Mouse (Mus musculus): ENCODE data around the gene Cyfip1. TPM values are rescaled to one million over a fixed set of nuclear protein-coding genes. Genes with fewer than 3 reads are reported as not detected.
"Not testable (repeated sequence)": the region's sequence is repeated elsewhere in the genome, so short reads cannot be mapped to it uniquely, and the experiment has no call there.

Cyfip1 gene
- polyA plus RNA-seq, 1 experiment from 2014 or later = 87.9 TPM

- Histone ChIP-seq H3K27me3 (ENCODE audit: control insufficient read depth, insufficient read depth, low read length) (no peaks in the 10 kb centered on the region), H3K4me2 (ENCODE audit: low read depth) (no peak overlapping the region), H3K36me3 (ENCODE audit: control insufficient read depth, insufficient read depth, low read length) (peaks cover 7% of the 10 kb centered on the region), H3K9ac (ENCODE audit: low read length) (no peak overlapping the region), H3K9me3 (ENCODE audit: control insufficient read depth, low read length) (no peaks in the 10 kb centered on the region), H3K27ac (ENCODE audit: low read depth, low read length) (no peak overlapping the region), H3K4me3 (ENCODE audit: low read depth, low read length) (no peak overlapping the region), H3K4me1 (ENCODE audit: control insufficient read depth, insufficient read depth, low read length) (no peaks in the 10 kb centered on the region)
- DNase-seq (ENCODE audit: low spot score) (no peak), ATAC-seq (ENCODE audit: insufficient read depth, low FRiP score, low TSS enrichment) (no peak)
- 96% methylated on average over 5 of the region's 5 CpGs for WGBS
Measured at GRCm38 (mm10) chr7:55903766-55904165, 62.2 kb downstream of the Cyfip1 start.

GRCm38 (mm10) chr7:55905449-55905848 is 63.9 kb downstream of the Cyfip1 start:
- Histone ChIP-seq H3K4me3 (ENCODE audit: low read depth, low read length) (no peak overlapping the region), H3K4me1 (ENCODE audit: control insufficient read depth, insufficient read depth, low read length) (no peaks in the 10 kb centered on the region), H3K9ac (ENCODE audit: low read length) (no peak overlapping the region), H3K27me3 (ENCODE audit: control insufficient read depth, insufficient read depth, low read length) (no peaks in the 10 kb centered on the region), H3K27ac (ENCODE audit: low read depth, low read length) (no peak overlapping the region), H3K36me3 (ENCODE audit: control insufficient read depth, insufficient read depth, low read length) (peaks cover 2% of the 10 kb centered on the region; the same call in 1 of the 2 replicates), H3K9me3 (ENCODE audit: control insufficient read depth, low read length) (no peaks in the 10 kb centered on the region), H3K4me2 (ENCODE audit: low read depth) (no peak overlapping the region)
- no peak for DNase-seq (ENCODE audit: low spot score)
- 87% methylated on average over 2 of the region's 2 CpGs for WGBS
- no peak for ATAC-seq (ENCODE audit: insufficient read depth, low FRiP score, low TSS enrichment)

DNA sequence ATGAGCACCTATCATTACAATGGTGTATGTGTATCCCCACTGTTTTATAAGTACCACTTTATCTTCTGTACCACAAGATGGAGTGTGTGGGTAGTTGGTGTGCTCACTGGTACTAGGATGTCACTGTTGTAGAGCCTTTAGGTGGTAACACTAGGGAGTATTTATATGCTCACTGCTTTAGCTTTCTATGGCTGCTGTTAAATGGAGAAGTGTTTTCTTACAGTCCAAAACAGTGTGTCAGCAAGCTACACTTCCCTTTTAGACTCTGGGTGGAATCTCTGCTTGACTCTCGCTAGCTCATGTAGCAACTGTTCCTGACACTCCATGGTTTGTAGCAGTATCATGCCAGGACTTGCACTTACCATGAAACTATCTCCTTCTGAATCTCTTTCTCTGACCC is 68.0 kb downstream of the Cyfip1 start:
- no peak for ATAC-seq (ENCODE audit: insufficient read depth, low FRiP score, low TSS enrichment)
- H3K27me3 ChIP-seq (ENCODE audit: control insufficient read depth, insufficient read depth, low read length) = no peaks in the 10 kb centered on the region
- H3K4me3 ChIP-seq (ENCODE audit: low read depth, low read length) = no peak overlapping the region
- WGBS = 94% methylated on average over 1 of the region's 1 CpGs
- no peak overlapping the region for H3K4me2 ChIP-seq (ENCODE audit: low read depth)
- no peaks in the 10 kb centered on the region for H3K9me3 ChIP-seq (ENCODE audit: control insufficient read depth, low read length)
- DNase-seq (ENCODE audit: low spot score) = no peak
- H3K4me1 ChIP-seq (ENCODE audit: control insufficient read depth, insufficient read depth, low read length) = no peaks in the 10 kb centered on the region
- H3K27ac ChIP-seq (ENCODE audit: low read depth, low read length) = no peak overlapping the region
- peaks cover 2% of the 10 kb centered on the region; the same call in 1 of the 2 replicates for H3K36me3 ChIP-seq (ENCODE audit: control insufficient read depth, insufficient read depth, low read length)
- H3K9ac ChIP-seq (ENCODE audit: low read length) = no peak overlapping the region

DNA sequence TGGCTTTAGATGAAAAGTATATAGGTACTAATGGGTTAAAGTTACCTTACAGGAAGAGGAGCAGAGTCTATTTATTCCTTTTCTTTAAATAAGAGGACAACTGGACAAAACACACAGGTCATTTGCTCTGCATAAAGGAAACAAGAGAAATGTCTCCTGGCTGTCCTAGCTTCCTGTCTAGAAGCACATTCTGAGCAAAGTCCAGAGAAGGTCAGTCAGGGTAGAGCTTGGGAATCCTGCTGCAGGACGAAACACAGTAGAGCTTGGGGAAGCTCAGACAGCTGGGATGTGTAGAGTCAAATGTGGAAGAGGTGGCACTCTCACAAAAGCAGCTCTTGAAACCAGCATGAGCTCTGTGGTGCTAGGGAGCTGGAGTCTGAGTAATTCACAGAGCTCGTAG is 68.8 kb downstream of the Cyfip1 start:
- H3K9ac ChIP-seq (ENCODE audit: low read length) = no peak overlapping the region
- no peaks in the 10 kb centered on the region for H3K27me3 ChIP-seq (ENCODE audit: control insufficient read depth, insufficient read depth, low read length)
- no peak overlapping the region for H3K4me3 ChIP-seq (ENCODE audit: low read depth, low read length)
- H3K36me3 ChIP-seq (ENCODE audit: control insufficient read depth, insufficient read depth, low read length) = peaks cover 2% of the 10 kb centered on the region
- DNase-seq (ENCODE audit: low spot score) = no peak
- no peaks in the 10 kb centered on the region for H3K4me1 ChIP-seq (ENCODE audit: control insufficient read depth, insufficient read depth, low read length)
- H3K4me2 ChIP-seq (ENCODE audit: low read depth) = no peak overlapping the region
- no peaks in the 10 kb centered on the region for H3K9me3 ChIP-seq (ENCODE audit: control insufficient read depth, low read length)
- WGBS = 80% methylated on average over 2 of the region's 2 CpGs
- no peak overlapping the region for H3K27ac ChIP-seq (ENCODE audit: low read depth, low read length)
- no peak for ATAC-seq (ENCODE audit: insufficient read depth, low FRiP score, low TSS enrichment)

GRCm38 (mm10) chr7:55911371-55911770 is 69.8 kb downstream of the Cyfip1 start:
- no peaks in the 10 kb centered on the region for H3K27me3 ChIP-seq (ENCODE audit: control insufficient read depth, insufficient read depth, low read length)
- peaks cover 2% of the 10 kb centered on the region for H3K36me3 ChIP-seq (ENCODE audit: control insufficient read depth, insufficient read depth, low read length)
- DNase-seq (ENCODE audit: low spot score) = no peak
- no peak for ATAC-seq (ENCODE audit: insufficient read depth, low FRiP score, low TSS enrichment)
- H3K9ac ChIP-seq (ENCODE audit: low read length) = no peak overlapping the region
- H3K4me2 ChIP-seq (ENCODE audit: low read depth) = no peak overlapping the region
- no peaks in the 10 kb centered on the region for H3K9me3 ChIP-seq (ENCODE audit: control insufficient read depth, low read length)
- WGBS = 82% methylated on average over 8 of the region's 8 CpGs
- H3K4me3 ChIP-seq (ENCODE audit: low read depth, low read length) = no peak overlapping the region
- no peak overlapping the region for H3K27ac ChIP-seq (ENCODE audit: low read depth, low read length)
- no peaks in the 10 kb centered on the region for H3K4me1 ChIP-seq (ENCODE audit: control insufficient read depth, insufficient read depth, low read length)

- Histone ChIP-seq H3K27ac (ENCODE audit: low read depth, low read length) (no peak overlapping the region), H3K27me3 (ENCODE audit: control insufficient read depth, insufficient read depth, low read length) (no peaks in the 10 kb centered on the region), H3K36me3 (ENCODE audit: control insufficient read depth, insufficient read depth, low read length) (peaks cover 4% of the 10 kb centered on the region), H3K4me2 (ENCODE audit: low read depth) (no peak overlapping the region), H3K4me1 (ENCODE audit: control insufficient read depth, insufficient read depth, low read length) (no peaks in the 10 kb centered on the region), H3K4me3 (ENCODE audit: low read depth, low read length) (no peak overlapping the region), H3K9me3 (ENCODE audit: control insufficient read depth, low read length) (no peaks in the 10 kb centered on the region), H3K9ac (ENCODE audit: low read length) (no peak overlapping the region)
- DNase-seq (ENCODE audit: low spot score) = no peak
- WGBS = 91% methylated on average over 5 of the region's 5 CpGs
- no peak for ATAC-seq (ENCODE audit: insufficient read depth, low FRiP score, low TSS enrichment)
Measured at GRCm38 (mm10) chr7:55912118-55912517, 70.6 kb downstream of the Cyfip1 start.

GRCm38 (mm10) chr7:55918365-55918764 is 76.8 kb downstream of the Cyfip1 start:
- not testable (repeated sequence) for DNase-seq (ENCODE audit: low spot score); H3K36me3 ChIP-seq (ENCODE audit: control insufficient read depth, insufficient read depth, low read length); H3K27me3 ChIP-seq (ENCODE audit: control insufficient read depth, insufficient read depth, low read length); H3K4me1 ChIP-seq (ENCODE audit: control insufficient read depth, insufficient read depth, low read length); H3K27ac ChIP-seq (ENCODE audit: low read depth, low read length); H3K9ac ChIP-seq (ENCODE audit: low read length); H3K4me3 ChIP-seq (ENCODE audit: low read depth, low read length); H3K9me3 ChIP-seq (ENCODE audit: control insufficient read depth, low read length); ATAC-seq (ENCODE audit: insufficient read depth, low FRiP score, low TSS enrichment); H3K4me2 ChIP-seq (ENCODE audit: low read depth)
- 97% methylated on average over 11 of the region's 11 CpGs for WGBS

GRCm38 (mm10) chr7:55927262-55927661 is 85.7 kb downstream of the Cyfip1 start:
- H3K27me3 ChIP-seq (ENCODE audit: control insufficient read depth, insufficient read depth, low read length) = no peaks in the 10 kb centered on the region
- peaks cover 7% of the 10 kb centered on the region for H3K36me3 ChIP-seq (ENCODE audit: control insufficient read depth, insufficient read depth, low read length)
- H3K9me3 ChIP-seq (ENCODE audit: control insufficient read depth, low read length) = no peaks in the 10 kb centered on the region
- 94% methylated on average over 4 of the region's 4 CpGs for WGBS
- H3K27ac ChIP-seq (ENCODE audit: low read depth, low read length) = no peak overlapping the region
- no peak for DNase-seq (ENCODE audit: low spot score)
- no peaks in the 10 kb centered on the region for H3K4me1 ChIP-seq (ENCODE audit: control insufficient read depth, insufficient read depth, low read length)
- no peak overlapping the region for H3K4me3 ChIP-seq (ENCODE audit: low read depth, low read length)
- no peak for ATAC-seq (ENCODE audit: insufficient read depth, low FRiP score, low TSS enrichment)
- no peak overlapping the region for H3K9ac ChIP-seq (ENCODE audit: low read length)
- no peak overlapping the region for H3K4me2 ChIP-seq (ENCODE audit: low read depth)

- Histone ChIP-seq H3K9me3 (ENCODE audit: control insufficient read depth, low read length) (no peaks in the 10 kb centered on the region), H3K4me2 (ENCODE audit: low read depth) (no peak overlapping the region), H3K4me1 (ENCODE audit: control insufficient read depth, insufficient read depth, low read length) (no peaks in the 10 kb centered on the region), H3K27ac (ENCODE audit: low read depth, low read length) (no peak overlapping the region), H3K27me3 (ENCODE audit: control insufficient read depth, insufficient read depth, low read length) (no peaks in the 10 kb centered on the region), H3K4me3 (ENCODE audit: low read depth, low read length) (no peak overlapping the region), H3K36me3 (ENCODE audit: control insufficient read depth, insufficient read depth, low read length) (peaks cover 4% of the 10 kb centered on the region), H3K9ac (ENCODE audit: low read length) (no peak overlapping the region)
- DNase-seq (ENCODE audit: low spot score) = no peak
- ATAC-seq (ENCODE audit: insufficient read depth, low FRiP score, low TSS enrichment) = no peak
- WGBS = 88% methylated on average over 2 of the region's 2 CpGs
Measured at GRCm38 (mm10) chr7:55928649-55929048, 87.1 kb downstream of the Cyfip1 start.
